Mouse (Mus musculus) liver, embryonic 14.5 days (tissue): ENCODE results near the gene Lrmda.

Experiments
- CTCF ChIP-seq: IDR thresholded peaks from 2 replicates; pipeline ENCODE4 v1.5.1; 2016; ENCODE audit warnings: antibody characterized with exemption, low read depth, control low read depth
- EP300 ChIP-seq: IDR thresholded peaks from 2 replicates; pipeline ENCODE4 v1.6.1; 2016; ENCODE audit warnings: antibody characterized with exemption, low read depth

- TF ChIP-seq EP300 (no peak), CTCF (no peak)
Measured at GRCm38 (mm10) chr14:22757493-22757892, 738.0 kb downstream of the Lrmda start.
